Mouse (Mus musculus): ENCODE measurements at regions not wholly inside any gene's neighbourhood (a gene's known extent, or its start where the extent isn't known, plus 50 kb on each side); places are given as distances from the start of the nearest gene placed in this dataset.

- no peak for TF ChIP-seq EP300 (IDR thresholded peaks at IDR 0.05; ENCODE audit: low read depth)
- no peak for TF ChIP-seq CTCF (IDR thresholded peaks at IDR 0.05; ENCODE audit: low read depth)
Observed at GRCm38 (mm10) chr2:170233426-170233825, 85.5 kb upstream of the Zfp217 start.

All from heart, postnatal 0 days (tissue).